Mouse (Mus musculus) monocyte, adult 2 months (primary cell): Measurements from ENCODE around the gene Cers1.

ENCODE experiments used
- DNase-seq, 2 experiments: peaks; one replicate each; pipeline ENCODE4 v3.0.0; 2022; ENCODE audit warnings: low spot score in 2 of 2, low read depth in 1 of 2

The Cers1 gene

GRCm38 (mm10) chr8:70313399-70313798 is 2.2 kb upstream of the Cers1 start:
- DNase-seq, result no peak

DNA sequence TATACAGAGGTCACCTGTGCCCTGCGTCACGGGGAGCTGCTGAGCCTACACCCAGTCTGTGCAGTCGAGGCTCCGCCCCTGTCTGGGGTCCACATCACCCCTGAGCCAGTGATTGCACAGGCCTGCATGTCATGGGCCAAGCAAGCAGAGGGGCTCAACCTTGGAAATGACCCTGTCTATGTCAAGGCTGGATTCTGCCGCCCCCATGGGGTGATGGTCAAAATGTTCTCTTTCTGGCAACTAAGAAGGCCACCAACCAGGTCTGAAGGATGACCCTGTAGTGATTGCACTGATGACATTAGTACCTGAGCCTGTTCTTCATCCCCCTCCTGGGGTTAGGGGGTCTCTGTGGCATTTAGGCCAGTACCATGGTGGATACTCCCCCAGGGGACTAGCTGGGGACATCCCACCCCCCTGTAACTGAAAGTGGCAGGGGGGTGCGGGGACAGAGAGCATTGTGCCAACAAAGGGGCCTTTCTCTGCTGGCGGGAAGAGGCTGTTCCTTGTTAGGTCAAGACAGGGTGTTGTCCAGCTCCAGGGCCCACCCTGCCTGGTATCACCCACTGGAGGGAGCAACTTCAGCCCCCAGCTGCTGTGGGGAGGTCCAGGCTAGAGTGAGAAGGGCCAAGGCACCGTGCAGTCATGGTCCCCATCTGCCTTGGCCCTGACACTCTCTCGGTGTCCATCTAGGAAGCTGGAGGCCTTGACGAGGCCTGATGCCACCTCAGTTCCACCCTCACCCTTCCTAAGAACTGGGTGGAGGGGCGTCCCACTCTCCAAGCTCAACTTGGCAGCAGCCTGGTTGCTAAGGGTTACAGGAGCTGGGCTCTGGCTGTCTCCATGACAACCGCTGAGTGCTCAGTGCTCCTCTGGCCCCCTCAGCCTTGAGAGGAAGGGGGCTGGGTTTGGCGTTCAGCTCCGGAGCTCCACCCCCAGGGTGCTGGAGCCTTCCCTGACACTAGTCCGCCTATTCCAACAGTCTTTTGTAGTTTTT is 1.2 kb downstream of the Cers1 start:
- no peak for DNase-seq

DNA sequence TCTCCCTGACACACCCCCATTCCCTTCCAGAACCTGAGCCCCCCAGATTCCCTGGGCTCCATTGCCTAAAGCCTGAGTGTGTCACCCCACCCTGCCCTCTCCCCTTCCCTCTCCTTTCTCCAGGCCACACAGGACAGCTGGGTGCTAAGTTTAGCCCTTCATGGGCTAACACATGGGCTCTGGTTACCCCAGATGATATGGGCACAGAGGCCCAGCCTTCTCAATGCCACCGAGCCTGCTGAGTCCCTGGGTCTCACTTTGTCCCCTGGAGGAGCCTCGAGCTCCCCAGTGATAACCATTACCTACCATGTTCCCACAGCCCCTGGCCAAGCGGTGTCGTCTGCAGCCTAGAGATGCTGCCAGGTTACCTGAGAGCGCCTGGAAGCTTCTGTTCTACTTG is 2.3 kb downstream of the Cers1 start:
- no peak for DNase-seq

DNA sequence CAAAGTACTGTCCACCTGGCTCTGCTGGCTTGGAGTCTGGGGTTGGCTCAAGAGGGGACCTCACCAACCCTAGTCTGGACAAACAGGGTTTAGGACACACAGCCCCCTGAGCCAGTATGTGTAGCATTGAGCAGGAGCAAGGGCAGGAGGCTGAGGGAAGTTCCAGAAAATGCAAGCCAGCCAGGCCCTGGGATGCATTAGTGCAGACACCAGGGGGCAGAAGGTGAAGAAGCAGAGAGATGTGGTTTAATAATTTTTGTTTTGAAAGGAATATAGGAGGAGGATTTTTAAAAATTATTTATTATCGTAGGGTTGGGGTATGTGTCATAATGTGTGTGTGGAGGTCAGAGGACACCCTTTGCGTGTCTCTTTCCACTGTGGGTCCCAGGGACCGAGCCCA is 8.1 kb downstream of the Cers1 start:
- DNase-seq, result no peak

- no peak for DNase-seq
Observed at GRCm38 (mm10) chr8:70327512-70327911, 11.9 kb downstream of the Cers1 start.

DNA sequence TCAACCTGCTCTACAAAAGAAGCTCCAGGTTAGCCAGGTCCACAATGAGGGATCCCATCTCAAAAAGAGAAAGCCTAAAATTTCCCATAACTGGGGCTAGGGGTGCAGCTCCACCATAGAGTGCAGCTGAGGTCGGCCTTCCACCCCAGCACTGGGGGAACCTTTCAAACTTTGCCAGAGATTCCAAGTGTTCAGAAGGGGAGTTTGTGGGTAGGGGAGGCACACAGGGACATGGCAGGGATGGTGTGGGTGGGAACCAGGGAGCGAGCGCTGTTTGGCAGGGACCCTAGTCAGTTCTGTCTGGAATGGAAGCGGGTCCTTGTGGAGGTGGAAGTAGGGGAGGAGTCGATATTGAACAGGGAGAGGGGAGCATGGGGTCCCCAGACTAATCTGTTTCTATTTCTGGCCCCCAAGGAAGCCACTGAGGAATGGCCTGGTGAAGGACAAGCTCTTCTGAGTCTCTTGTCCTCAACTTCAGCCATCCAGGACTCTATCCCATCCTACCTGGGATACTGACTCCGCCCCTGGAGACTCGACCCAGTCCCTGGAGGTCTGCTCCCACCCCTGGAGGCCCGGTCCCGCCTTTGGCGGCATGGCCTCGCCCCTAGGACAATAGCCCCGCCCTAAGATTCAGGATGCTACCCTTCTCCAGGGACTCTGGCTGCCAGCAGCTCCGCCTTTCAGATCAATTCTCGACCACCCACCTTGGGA is 13.7 kb downstream of the Cers1 start, which contains the start of gene Gdf1:
Gene Gdf1 (plus strand): TSS at position 694 of the 711 bp plus-strand sequence.
- DNase-seq, result no peak

DNA sequence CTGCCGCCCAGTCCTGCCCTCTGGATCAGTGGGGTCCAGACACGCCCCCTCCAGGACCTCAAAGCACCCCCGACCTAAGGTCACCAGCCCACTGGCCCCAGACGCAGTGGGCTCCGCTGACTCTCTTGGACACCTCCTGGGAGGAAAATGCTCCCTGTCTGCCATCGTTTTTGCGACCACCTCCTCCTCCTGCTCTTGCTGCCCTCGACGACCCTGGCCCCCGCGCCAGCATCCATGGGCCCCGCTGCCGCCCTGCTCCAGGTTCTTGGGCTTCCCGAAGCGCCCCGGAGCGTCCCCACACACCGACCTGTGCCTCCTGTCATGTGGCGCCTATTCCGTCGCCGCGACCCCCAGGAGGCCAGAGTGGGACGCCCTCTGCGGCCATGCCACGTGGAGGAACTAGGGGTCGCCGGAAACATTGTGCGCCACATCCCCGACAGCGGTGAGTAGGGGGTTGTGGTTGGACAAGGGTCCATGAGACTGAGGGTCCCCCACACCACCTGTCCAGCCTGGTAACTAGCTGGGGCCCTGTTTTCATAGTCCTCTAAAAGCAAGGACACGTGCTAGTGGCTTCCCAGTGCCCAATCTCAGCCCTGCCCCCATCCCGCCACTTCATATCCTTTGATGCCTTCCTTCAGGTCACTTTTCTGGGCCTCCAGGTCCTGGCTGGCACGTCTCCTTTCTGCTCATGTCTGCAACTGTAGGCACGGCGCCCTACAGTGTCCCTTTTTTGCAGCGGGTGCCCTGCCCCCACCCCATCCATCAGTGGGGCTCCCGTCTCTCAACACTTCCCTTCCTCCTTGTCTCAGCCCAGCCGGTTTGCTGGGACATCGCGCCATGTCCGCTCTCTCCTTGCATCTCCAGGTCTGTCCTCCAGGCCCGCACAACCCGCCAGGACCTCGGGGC is 14.5 kb downstream of the Cers1 start:
- DNase-seq, result no peak

- DNase-seq, result no peak
Observed at GRCm38 (mm10) chr8:70330741-70331364, 15.3 kb downstream of the Cers1 start.

DNA sequence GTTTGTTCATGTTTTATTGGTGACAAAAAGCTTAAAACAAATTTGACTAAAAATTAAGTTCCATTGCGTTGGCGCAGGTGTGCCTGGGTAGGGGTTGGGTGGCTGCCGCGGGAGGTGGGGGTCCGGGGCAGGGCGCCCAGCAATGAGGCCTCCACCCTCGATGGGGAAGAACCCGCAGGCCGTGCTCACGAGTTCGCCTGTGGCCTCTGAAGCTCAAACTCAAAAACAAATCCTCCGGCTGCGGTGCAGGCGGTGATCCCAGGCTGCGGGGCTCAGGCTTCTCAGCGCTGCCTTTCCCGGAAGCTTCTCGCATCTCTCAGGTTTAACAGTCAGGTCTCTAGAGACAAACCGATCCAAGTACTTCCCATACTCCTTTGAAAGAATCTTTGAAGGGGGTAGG is 16.0 kb downstream of the Cers1 start:
- no peak for DNase-seq

DNA sequence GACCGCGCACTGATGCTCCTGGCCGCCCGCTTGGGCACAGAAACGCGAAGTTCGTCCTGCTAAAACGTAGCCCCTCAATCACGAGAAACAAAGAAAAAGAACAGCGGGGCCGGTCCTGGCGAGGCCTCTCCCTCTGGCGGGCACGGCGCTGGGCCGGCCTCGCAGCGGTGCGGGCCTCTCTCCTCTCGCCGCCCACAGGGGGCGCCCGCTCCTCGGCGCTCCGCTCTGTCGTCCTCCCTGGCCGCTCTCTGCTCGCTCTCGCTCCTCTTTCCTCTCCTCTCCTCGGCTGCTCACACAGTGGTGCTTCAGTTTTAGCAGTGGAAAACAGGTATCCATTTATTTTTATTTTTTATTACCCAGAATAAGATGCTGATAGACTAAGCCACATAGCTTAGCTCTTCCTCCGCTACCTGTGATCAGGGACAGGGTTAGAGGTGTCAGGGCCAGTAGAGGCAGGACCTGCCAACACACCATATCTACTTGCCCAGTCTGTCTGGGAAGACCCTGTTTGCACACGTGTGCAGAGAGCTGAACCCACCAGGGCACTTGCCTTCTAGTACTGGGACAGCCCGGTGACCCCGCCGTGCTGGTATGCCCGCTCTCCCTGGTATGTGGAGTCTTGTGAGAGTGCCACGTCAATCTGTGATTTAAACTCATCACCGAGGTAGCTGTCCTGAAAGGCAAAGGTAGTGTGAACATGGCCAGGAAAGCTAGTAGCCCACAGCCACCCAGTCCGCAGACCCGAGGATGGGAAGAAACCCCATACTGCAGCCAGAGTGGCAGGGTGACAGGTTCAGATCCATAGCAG is 16.7 kb downstream of the Cers1 start:
- DNase-seq, result no peak

GRCm38 (mm10) chr8:70332878-70333202 is 17.3 kb downstream of the Cers1 start:
- DNase-seq, result no peak

DNA sequence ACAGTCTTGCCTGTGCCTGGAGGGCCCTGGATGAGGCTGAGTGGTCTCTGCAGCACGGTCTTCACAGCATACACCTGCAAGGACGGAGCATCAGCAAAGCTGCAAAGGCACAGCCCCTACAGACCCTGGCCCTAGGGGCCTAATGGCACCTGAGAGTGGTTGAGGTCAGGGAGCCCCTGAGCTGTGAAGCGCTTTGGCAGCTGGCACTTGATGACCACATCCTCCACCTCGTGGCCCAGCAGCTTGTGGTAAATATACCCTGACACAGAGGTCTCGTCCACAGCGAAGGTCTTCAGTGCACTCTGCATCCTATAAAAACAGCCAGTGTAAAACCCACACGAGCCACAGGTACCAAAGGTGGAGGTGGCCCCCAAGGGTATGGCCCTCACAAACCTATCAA is 23.4 kb downstream of the Cers1 start:
- no peak for DNase-seq

- no peak for DNase-seq
Observed at GRCm38 (mm10) chr8:70340659-70341058, 25.1 kb downstream of the Cers1 start.

- no peak for DNase-seq
Observed at GRCm38 (mm10) chr8:70342007-70342406, 26.4 kb downstream of the Cers1 start.

DNA sequence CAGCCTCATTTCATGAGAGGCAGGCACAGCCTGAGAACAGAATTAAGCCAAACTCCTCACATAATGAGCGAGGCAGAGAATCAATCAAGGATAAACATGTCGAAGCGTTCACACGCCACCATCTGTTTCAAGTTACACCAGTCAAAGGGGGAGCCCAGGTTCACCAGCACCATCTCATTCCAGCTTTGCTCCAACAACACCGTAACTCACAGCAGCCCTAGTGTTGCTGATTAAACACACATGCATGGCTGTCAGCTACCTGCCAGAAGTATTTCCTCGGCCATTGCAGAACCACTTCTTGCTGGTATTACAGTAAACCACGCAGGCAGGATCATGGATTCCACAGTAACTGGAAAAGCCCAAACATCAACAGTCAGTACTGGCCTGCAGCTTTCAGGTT is 27.5 kb downstream of the Cers1 start:
- no peak for DNase-seq

GRCm38 (mm10) chr8:70343696-70344095 is 28.1 kb downstream of the Cers1 start:
- no peak for DNase-seq

DNA sequence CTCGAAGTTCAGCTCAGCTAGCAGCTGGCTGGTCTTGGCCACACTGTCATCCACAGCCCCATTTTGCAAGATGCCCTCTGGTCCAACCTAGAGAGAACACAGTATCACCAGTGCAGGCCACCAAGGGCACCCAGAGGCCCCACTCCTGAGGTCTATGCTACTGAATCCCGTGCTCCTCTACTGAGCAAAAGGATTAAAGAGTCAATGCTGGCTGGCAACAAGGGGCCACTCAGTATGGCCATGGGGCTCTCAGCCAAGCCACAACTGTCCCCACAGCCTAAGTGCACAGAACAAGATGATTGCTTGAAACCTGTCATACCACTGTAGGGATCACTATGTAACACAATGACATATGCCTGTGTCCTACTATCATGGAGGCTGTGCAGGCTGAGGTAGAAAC is 28.7 kb downstream of the Cers1 start:
- DNase-seq, result no peak

DNA sequence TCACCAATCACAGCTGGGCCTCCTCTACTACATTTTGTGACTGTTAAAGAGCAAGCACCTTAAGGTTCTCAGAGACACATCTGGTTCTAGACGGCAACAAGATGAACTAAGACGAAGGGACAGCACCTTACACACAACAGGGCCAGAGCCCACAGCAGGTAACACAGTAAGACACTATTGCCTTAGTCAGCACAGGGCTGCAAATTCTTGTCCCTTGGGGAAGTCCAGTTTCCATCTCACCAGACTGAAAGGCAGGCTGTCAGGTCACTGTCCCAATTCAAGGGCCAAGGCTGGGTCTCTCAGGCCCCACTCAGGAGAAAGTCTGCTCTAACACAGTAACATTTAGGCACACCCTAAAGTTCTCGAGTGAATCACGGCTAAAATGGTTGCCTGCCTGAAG is 31.9 kb downstream of the Cers1 start:
- DNase-seq, result no peak

DNA sequence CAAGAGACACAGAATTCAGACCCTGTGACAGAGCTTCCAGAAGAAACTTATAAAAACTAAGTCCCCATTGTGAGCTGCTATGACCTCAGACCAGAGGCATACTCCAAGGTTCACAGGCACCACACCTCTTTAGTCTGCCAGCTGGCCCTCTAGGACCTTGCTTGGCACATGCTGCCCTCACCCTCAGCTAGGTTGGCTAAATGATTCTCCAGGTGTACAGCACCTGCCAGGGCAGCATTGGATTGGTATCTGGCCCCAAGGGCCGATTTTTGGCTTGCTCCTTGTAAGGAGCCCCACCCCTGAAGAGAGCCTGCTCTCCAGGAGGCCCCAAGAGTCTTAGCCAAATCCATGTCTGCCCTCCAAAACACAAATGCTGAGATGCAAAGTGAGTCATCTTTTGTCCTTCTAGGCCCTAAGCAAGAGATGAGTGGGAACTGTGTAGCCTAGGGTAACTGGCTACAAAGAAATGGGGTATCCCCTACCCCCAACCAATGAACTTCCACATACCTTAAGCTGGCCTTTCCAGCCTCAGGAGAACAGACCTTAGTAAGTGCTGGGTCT is 32.4 kb downstream of the Cers1 start:
- DNase-seq, result no peak
